In genomic region chr9:70675117-70675516, GRCm38 (mm10) we compare ENCODE assay signal across 25 mouse cellular contexts. TPM values are rescaled to one million over a fixed set of nuclear protein-coding genes. Genes with fewer than 3 reads are reported as not detected.
DNase-seq lines count a peak whose midpoint lies in the region; ATAC-seq lines count a peak whose summit lies in the region.
"Had no signal": no experiment of that assay in that cellular context is flagged by ENCODE, and none has a peak within 500 bp of the region (broad histone marks: within the 10 kb centered on the region; RNA-seq: fewer than 3 reads in every experiment).

No protein-coding gene starts in this region.

- H3K4me2 ChIP-seq in liver, embryonic 12.5 days, result no peak overlapping the region
- no peak overlapping the region for H3K4me2 ChIP-seq in liver, embryonic 16.5 days (ENCODE audit: low read depth, low read length)
- H3K4me2 ChIP-seq: embryonic facial prominence, embryonic 12.5 days; embryonic facial prominence, embryonic 15.5 days; forebrain, embryonic 12.5 days; forebrain, embryonic 15.5 days; heart, embryonic 13.5 days; hindbrain, embryonic 13.5 days; intestine, embryonic 15.5 days had no signal

- no peak overlapping the region for H3K4me3 ChIP-seq in liver, embryonic 12.5 days
- H3K4me3 ChIP-seq in liver, embryonic 16.5 days (ENCODE audit: low read depth, low read length), result no peak overlapping the region
- H3K4me3 ChIP-seq in forebrain, embryonic 10.5 days, result no peak overlapping the region
- H3K4me3 ChIP-seq: embryonic facial prominence, embryonic 12.5 days; embryonic facial prominence, embryonic 15.5 days; forebrain, embryonic 12.5 days; forebrain, embryonic 15.5 days; heart, adult 2 months; heart, embryonic 10.5 days; heart, embryonic 13.5 days; hindbrain, embryonic 13.5 days; intestine, embryonic 15.5 days had no signal

- H3K36me3 ChIP-seq in liver, embryonic 12.5 days, result no peaks in the 10 kb centered on the region
- H3K36me3 ChIP-seq in liver, embryonic 16.5 days (ENCODE audit: control insufficient read depth, insufficient read depth), result no peaks in the 10 kb centered on the region
- no peaks in the 10 kb centered on the region for H3K36me3 ChIP-seq in forebrain, embryonic 10.5 days (replicated peaks)
- H3K36me3 ChIP-seq: embryonic facial prominence, embryonic 12.5 days; embryonic facial prominence, embryonic 15.5 days; forebrain, embryonic 12.5 days; forebrain, embryonic 15.5 days; heart, embryonic 10.5 days; heart, embryonic 13.5 days; hindbrain, embryonic 13.5 days; intestine, embryonic 15.5 days had no signal

- ATAC-seq in liver, embryonic 12.5 days, result no peak
- ATAC-seq in liver, embryonic 16.5 days (ENCODE audit: low read depth), result no peak
- ATAC-seq: CD4-positive, CD25-positive, alpha-beta regulatory T cell, adult 4 months; forebrain, embryonic 15.5 days; hindbrain, embryonic 16.5 days; intestine, embryonic 15.5 days had no signal

- H3K9ac ChIP-seq in liver, embryonic 12.5 days, result no peak overlapping the region
- no peak overlapping the region for H3K9ac ChIP-seq in liver, embryonic 16.5 days (ENCODE audit: low read depth, low read length)
- H3K9ac ChIP-seq: embryonic facial prominence, embryonic 12.5 days; embryonic facial prominence, embryonic 15.5 days; forebrain, embryonic 12.5 days; forebrain, embryonic 15.5 days; heart, embryonic 13.5 days; hindbrain, embryonic 13.5 days; intestine, embryonic 15.5 days had no signal

- H3K27ac ChIP-seq in liver, embryonic 12.5 days, result peak overlapping the region; percentile 43
- peak overlapping the region; percentile 47; the same call in 1 of the 2 replicates for H3K27ac ChIP-seq in liver, embryonic 16.5 days (ENCODE audit: low read length)
- no peak overlapping the region for H3K27ac ChIP-seq in forebrain, embryonic 10.5 days
- H3K27ac ChIP-seq: embryonic facial prominence, embryonic 12.5 days; embryonic facial prominence, embryonic 15.5 days; forebrain, embryonic 12.5 days; forebrain, embryonic 15.5 days; heart, adult 2 months; heart, embryonic 10.5 days; heart, embryonic 13.5 days; hindbrain, embryonic 13.5 days; intestine, embryonic 15.5 days had no signal

- no peak for DNase-seq in liver
- DNase-seq in 416B (ENCODE audit: low read depth), result peak; percentile 54
- DNase-seq in NIH3T3 (ENCODE audit: low read depth), result peak; percentile 41
- no peak for DNase-seq in thymus, postnatal 36 days
- DNase-seq in forebrain, embryonic 10.5 days (ENCODE audit: extremely low spot score, low spot score), result no peak
- DNase-seq in lung, postnatal 14 days, result no peak
- DNase-seq: adrenal gland, adult 2 months; adrenal gland, postnatal 14 days; cerebellum, adult 11 months; cerebellum, adult 2 months; cerebellum, postnatal 14 days; gastrocnemius, postnatal 25 days; heart, adult 2 months had no signal

- no peaks in the 10 kb centered on the region for H3K27me3 ChIP-seq in liver, embryonic 12.5 days (replicated peaks)
- H3K27me3 ChIP-seq in liver, embryonic 16.5 days (ENCODE audit: control insufficient read depth, insufficient read depth, low read depth, low read length), result no peaks in the 10 kb centered on the region
- H3K27me3 ChIP-seq in forebrain, embryonic 10.5 days (ENCODE audit: poor library complexity, severe bottlenecking), result no peaks in the 10 kb centered on the region
- H3K27me3 ChIP-seq: embryonic facial prominence, embryonic 12.5 days; embryonic facial prominence, embryonic 15.5 days; forebrain, embryonic 12.5 days; forebrain, embryonic 15.5 days; heart, embryonic 13.5 days; hindbrain, embryonic 13.5 days; intestine, embryonic 15.5 days had no signal

- 54% methylated on average over 4 of the region's 4 CpGs for WGBS in liver, embryonic 12.5 days (ENCODE audit: insufficient replicate concordance)
- whole genome bisulfite sequencing in liver, embryonic 16.5 days (ENCODE audit: insufficient replicate concordance), result 64% methylated on average over 4 of the region's 4 CpGs
- WGBS in forebrain, embryonic 10.5 days, result 79% methylated on average over 4 of the region's 4 CpGs

- no peaks in the 10 kb centered on the region for H3K9me3 ChIP-seq in liver, embryonic 12.5 days (replicated peaks)
- no peaks in the 10 kb centered on the region for H3K9me3 ChIP-seq in liver, embryonic 16.5 days (replicated peaks; ENCODE audit: control insufficient read depth, low read length)
- no peaks in the 10 kb centered on the region for H3K9me3 ChIP-seq in forebrain, embryonic 10.5 days
- H3K9me3 ChIP-seq: embryonic facial prominence, embryonic 12.5 days; embryonic facial prominence, embryonic 15.5 days; forebrain, embryonic 12.5 days; forebrain, embryonic 15.5 days; heart, embryonic 10.5 days; heart, embryonic 13.5 days; hindbrain, embryonic 13.5 days; intestine, embryonic 15.5 days had no signal

- H3K4me1 ChIP-seq in liver, embryonic 12.5 days, result peaks cover 62% of the 10 kb centered on the region
- H3K4me1 ChIP-seq in liver, embryonic 16.5 days (ENCODE audit: control insufficient read depth, low read depth, low read length), result peaks cover 38% of the 10 kb centered on the region
- H3K4me1 ChIP-seq in forebrain, embryonic 10.5 days, result peaks cover 15% of the 10 kb centered on the region

RNA-seq across cellular contexts. Expression of gene Adam10, which starts 3.7 kb away (rescaled TPM):
- polyA plus RNA-seq in liver, embryonic 12.5 days (2016; fragmentation: Nextera tagmentation; extraction: Ambion mirVana), result 101 and 107 TPM in 2 replicates
- polyA plus RNA-seq in liver, embryonic 16.5 days (2015; fragmentation: Nextera tagmentation; extraction: Ambion mirVana), result 66.1 and 68.4 TPM in 2 replicates
- 60.6 and 63.5 TPM in 2 replicates for polyA plus RNA-seq in forebrain, embryonic 10.5 days (2016; fragmentation: Nextera tagmentation; extraction: Ambion mirVana)

RNA-seq across cellular contexts. Expression of gene Mindy2, which starts 18.1 kb away (rescaled TPM):
- polyA plus RNA-seq in liver, embryonic 12.5 days (2016; fragmentation: Nextera tagmentation; extraction: Ambion mirVana), result 28.9 and 29.6 TPM in 2 replicates
- 11.2 and 12.9 TPM in 2 replicates for polyA plus RNA-seq in liver, embryonic 16.5 days (2015; fragmentation: Nextera tagmentation; extraction: Ambion mirVana)
- 3.7 and 4.2 TPM in 2 replicates for polyA plus RNA-seq in forebrain, embryonic 10.5 days (2016; fragmentation: Nextera tagmentation; extraction: Ambion mirVana)

RNA-seq across cellular contexts. Expression of gene Gm10642, which starts 19.1 kb away (rescaled TPM):
- 1.5 and 1.6 TPM in 2 replicates for polyA plus RNA-seq in liver, embryonic 12.5 days (2016; fragmentation: Nextera tagmentation; extraction: Ambion mirVana)
- polyA plus RNA-seq in liver, embryonic 16.5 days (2015; fragmentation: Nextera tagmentation; extraction: Ambion mirVana), result 0.90 and 0.92 TPM in 2 replicates
- 0.30 TPM in 1 of 2 replicates, not detected in the other for polyA plus RNA-seq in forebrain, embryonic 10.5 days (2016; fragmentation: Nextera tagmentation; extraction: Ambion mirVana)

Comparison
In these comparisons a context has a peak if more than half of its experiments do, and no peak if none do; other contexts are left out.
1. DNase-seq: peak in 416B (single experiment) and NIH3T3 (single experiment); none in liver (single experiment), thymus, postnatal 36 days (0 of 2), forebrain, embryonic 10.5 days (single experiment) and lung, postnatal 14 days (single experiment).